15 mouse cellular contexts compared by ENCODE assay signal in the genomic region with DNA sequence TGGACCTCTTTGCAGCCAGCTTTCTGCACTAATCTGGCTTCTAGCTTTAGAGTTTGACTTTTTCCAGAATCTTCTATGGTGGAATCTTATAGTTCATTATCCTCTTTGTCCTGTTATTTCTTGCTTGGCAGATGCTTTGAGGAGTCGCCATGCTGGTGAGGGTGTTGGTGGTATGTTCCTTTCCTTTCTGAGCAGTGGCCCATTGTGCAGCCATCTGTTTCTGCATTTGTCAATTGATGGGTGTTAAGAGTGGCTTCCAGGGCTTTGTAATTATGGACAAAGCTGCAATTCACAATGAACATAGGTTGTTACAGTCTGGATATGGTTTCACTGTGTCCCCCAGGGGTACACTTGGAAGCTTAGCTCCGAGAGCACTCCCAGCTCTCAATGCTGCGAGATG. TPM values are rescaled to one million over a fixed set of nuclear protein-coding genes. Genes with fewer than 3 reads are reported as not detected.
"Had no signal": no experiment of that assay in that cellular context is flagged by ENCODE, and none has a peak within 500 bp of the region (broad histone marks: within the 10 kb centered on the region; RNA-seq: fewer than 3 reads in every experiment).

No protein-coding gene starts in this region.

- ATAC-seq: liver, embryonic 12.5 days had no signal

- H3K4me2 ChIP-seq: limb, embryonic 15.5 days; liver, embryonic 12.5 days; lung, embryonic 14.5 days; neural tube, embryonic 12.5 days had no signal

- H3K27ac ChIP-seq: limb, embryonic 15.5 days; liver, embryonic 12.5 days; midbrain, embryonic 10.5 days; neural tube, embryonic 12.5 days; stomach, postnatal 0 days had no signal

- H3K4me3 ChIP-seq: limb, embryonic 15.5 days; liver, embryonic 12.5 days; midbrain, embryonic 10.5 days; neural tube, embryonic 12.5 days had no signal

- H3K9me3 ChIP-seq: limb, embryonic 15.5 days; liver, embryonic 12.5 days; midbrain, embryonic 10.5 days; neural tube, embryonic 12.5 days had no signal

- H3K36me3 ChIP-seq: limb, embryonic 15.5 days; liver, embryonic 12.5 days; midbrain, embryonic 10.5 days; neural tube, embryonic 12.5 days had no signal

- H3K9ac ChIP-seq: limb, embryonic 15.5 days; liver, embryonic 12.5 days; lung, embryonic 14.5 days; neural tube, embryonic 12.5 days had no signal

- DNase-seq: kidney, postnatal 10 days; layer of hippocampus, postnatal 36 days; lung, embryonic 14.5 days; lung, postnatal 10 days; lung, postnatal 4 days; midbrain, embryonic 14.5 days had no signal

- H3K4me1 ChIP-seq: liver, embryonic 12.5 days; neural tube, embryonic 12.5 days had no signal

- H3K27me3 ChIP-seq: limb, embryonic 15.5 days; liver, embryonic 12.5 days; neural tube, embryonic 12.5 days had no signal

RNA-seq across cellular contexts. Expression of gene Il34, which starts 41.1 kb away (rescaled TPM):
- total RNA-seq: megakaryocyte, adult 5-6 weeks; monocyte, adult 5-6 weeks; neutrophil, adult 5-6 weeks had no signal
- polyA plus RNA-seq: limb, embryonic 11.5 days; liver, embryonic 12.5 days had no signal
